Mouse (Mus musculus) ES-Bruce4 (cell line): ENCODE results near the gene Ddx3x. TPM values are rescaled to one million over a fixed set of nuclear protein-coding genes. Genes with fewer than 3 reads are reported as not detected.
A peak's percentile ranks its signal among the peaks of the same experiment; 100 is the strongest.
"Not testable (repeated sequence)": the region's sequence is repeated elsewhere in the genome, so short reads cannot be mapped to it uniquely, and the experiment has no call there.

Experiments used
- H3K27ac ChIP-seq: 2 replicates; pipeline ENCODE4 v1.5.1; 2012; ENCODE audit warnings: low read length, inconsistent platforms; ENCODE audit not compliant: insufficient read depth
- H3K27me3 ChIP-seq: 2 replicates; pipeline ENCODE4 v1.6.1; 2012; ENCODE audit warnings: mild to moderate bottlenecking, low read length, inconsistent platforms; ENCODE audit not compliant: control insufficient read depth, poor library complexity, insufficient read depth, severe bottlenecking
- H3K36me3 ChIP-seq: 2 replicates; pipeline ENCODE4 v1.6.1; 2012; ENCODE audit warnings: inconsistent platforms, mild to moderate bottlenecking, low read length, moderate library complexity; ENCODE audit not compliant: control insufficient read depth, poor library complexity, insufficient read depth, severe bottlenecking
- H3K4me1 ChIP-seq: one replicate; pipeline ENCODE4 v1.8.1; 2011; ENCODE audit warnings: low read length; ENCODE audit not compliant: control insufficient read depth, insufficient read depth
- H3K4me3 ChIP-seq: 2 replicates; pipeline ENCODE4 v1.5.1; 2011; ENCODE audit warnings: low read depth, mild to moderate bottlenecking, low read length
- H3K9ac ChIP-seq: 2 replicates; pipeline ENCODE4 v1.6.1; 2012; ENCODE audit warnings: low read depth, mild to moderate bottlenecking, inconsistent platforms; ENCODE audit not compliant: poor library complexity, severe bottlenecking
- H3K9me3 ChIP-seq: replicated peaks from 2 replicates; pipeline ENCODE4 v1.6.1; 2012; ENCODE audit warnings: mild to moderate bottlenecking, low read length, inconsistent platforms; ENCODE audit not compliant: control insufficient read depth, poor library complexity, insufficient read depth, severe bottlenecking
- CTCF ChIP-seq: IDR thresholded peaks from one replicate; pipeline ENCODE4 v1.8.1; 2011; ENCODE audit warnings: low read depth, low read length
- EP300 ChIP-seq: IDR thresholded peaks from 2 replicates; pipeline ENCODE4 v1.6.1; 2011; ENCODE audit warnings: low read depth, low read length; ENCODE audit not compliant: insufficient read depth
- POLR2A ChIP-seq: IDR thresholded peaks from one replicate; pipeline ENCODE4 v1.8.1; 2011; ENCODE audit warnings: low read length; ENCODE audit not compliant: insufficient read depth
- polyA plus RNA-seq: library from polyadenylated mRNA; stranded (reverse); fragments of >200 nt; gene quantifications from 2 replicates; pipeline ENCODE4 v1.2.4, GENCODE M21; 2011; ENCODE audit warnings: low read depth; ENCODE audit not compliant: missing spikeins, insufficient read depth, insufficient read length

Gene Ddx3x
- polyA plus RNA-seq = 453 and 486 TPM in 2 replicates

- no peaks in the 10 kb centered on the region for H3K9me3 ChIP-seq
- peaks cover 1% of the 10 kb centered on the region for H3K4me1 ChIP-seq
- TF ChIP-seq POLR2A = peak; percentile 91
- TF ChIP-seq EP300 = 0 out of 2 replicates have a peak, but pooled peaks have one; percentile 49
- TF ChIP-seq CTCF = no peak
- H3K4me3 ChIP-seq = peak within 1 kb of the TSS; percentile 100
- peaks cover 17% of the 10 kb centered on the region for H3K36me3 ChIP-seq
- H3K27ac ChIP-seq = peak within 1 kb of the TSS; percentile 97
- no peaks in the 10 kb centered on the region for H3K27me3 ChIP-seq
- H3K9ac ChIP-seq = peak within 1 kb of the TSS; percentile 99
Measured at GRCm38 (mm10) chrX:13280409-13281328, at the start of gene Ddx3x. Gene Ddx3x, plus strand, starts transcription at chrX:13280970.

- no peak for TF ChIP-seq EP300
- TF ChIP-seq CTCF = no peak
- TF ChIP-seq POLR2A = no peak
- Histone ChIP-seq H3K27me3 (no peaks in the 10 kb centered on the region), H3K27ac (peak overlapping the region; percentile 78), H3K36me3 (no peaks in the 10 kb centered on the region), H3K9ac (peak overlapping the region; percentile 71), H3K9me3 (no peaks in the 10 kb centered on the region), H3K4me3 (peak overlapping the region; percentile 33), H3K4me1 (no peaks in the 10 kb centered on the region)
Measured at GRCm38 (mm10) chrX:13231243-13231642, 49.5 kb upstream of the Ddx3x start.

- H3K9ac ChIP-seq, H3K36me3 ChIP-seq, H3K4me1 ChIP-seq, H3K4me3 ChIP-seq, H3K27ac ChIP-seq, H3K9me3 ChIP-seq, H3K27me3 ChIP-seq: not testable (repeated sequence)
Measured at GRCm38 (mm10) chrX:13232834-13233233, 47.9 kb upstream of the Ddx3x start.

DNA sequence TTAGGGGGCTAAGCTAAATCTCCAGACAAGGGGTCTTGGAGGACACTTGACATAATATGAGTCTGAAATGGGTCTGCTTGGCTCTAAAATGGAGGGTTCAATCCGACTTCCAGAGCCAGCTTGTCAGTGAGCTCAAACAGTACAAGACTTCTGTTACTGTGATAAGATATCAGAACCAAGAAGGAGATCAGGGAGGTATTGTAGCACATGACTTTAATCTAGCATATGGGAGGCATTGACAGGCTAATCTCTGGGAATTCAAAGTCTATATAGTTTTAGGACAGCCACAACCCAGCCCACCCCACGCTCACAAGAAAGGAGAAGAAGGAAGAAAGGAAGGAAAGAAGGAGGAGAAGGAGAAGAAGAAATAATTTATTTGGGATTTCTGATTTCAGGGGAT is 47.1 kb upstream of the Ddx3x start:
- no peaks in the 10 kb centered on the region for H3K9me3 ChIP-seq
- peak overlapping the region; percentile 44; the same call in 1 of the 2 replicates for H3K27ac ChIP-seq
- H3K4me3 ChIP-seq = no peak overlapping the region
- H3K27me3 ChIP-seq = no peaks in the 10 kb centered on the region
- no peaks in the 10 kb centered on the region for H3K4me1 ChIP-seq
- TF ChIP-seq CTCF (no peak), POLR2A (no peak), EP300 (no peak)
- no peak overlapping the region for H3K9ac ChIP-seq
- H3K36me3 ChIP-seq = no peaks in the 10 kb centered on the region

- TF ChIP-seq CTCF = no peak
- no peak for TF ChIP-seq EP300
- TF ChIP-seq POLR2A = no peak
- H3K9me3 ChIP-seq = no peaks in the 10 kb centered on the region
- no peaks in the 10 kb centered on the region for H3K36me3 ChIP-seq
- H3K27me3 ChIP-seq = no peaks in the 10 kb centered on the region
- H3K9ac ChIP-seq = no peak overlapping the region
- no peak overlapping the region for H3K4me3 ChIP-seq
- no peak overlapping the region for H3K27ac ChIP-seq
- H3K4me1 ChIP-seq = peaks cover 5% of the 10 kb centered on the region
Measured at GRCm38 (mm10) chrX:13234709-13235108, 46.1 kb upstream of the Ddx3x start.

DNA sequence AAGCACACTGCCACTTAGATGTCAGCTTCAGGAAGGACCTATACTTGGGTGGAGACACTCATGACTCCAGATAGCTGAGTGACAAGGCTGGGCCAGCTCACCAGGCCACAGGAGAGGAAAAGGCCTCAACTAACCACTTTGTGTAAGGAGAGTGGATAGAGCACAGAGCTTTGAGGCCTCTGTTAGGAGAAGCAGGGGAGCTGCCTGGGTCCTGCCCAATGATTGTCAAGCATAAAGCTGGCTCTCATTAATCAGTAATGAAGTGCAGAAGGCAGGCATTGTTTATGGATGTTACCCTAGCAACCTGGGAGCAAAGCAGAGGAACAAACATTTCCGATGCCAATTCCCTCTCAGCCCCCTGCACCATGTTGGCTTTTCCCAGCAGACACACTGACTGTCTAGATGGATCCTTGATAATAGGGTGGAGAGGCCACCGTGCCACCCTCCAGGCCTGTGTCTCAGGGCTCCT is 44.6 kb upstream of the Ddx3x start:
- Histone ChIP-seq H3K27me3 (no peaks in the 10 kb centered on the region), H3K27ac (no peak overlapping the region), H3K36me3 (no peaks in the 10 kb centered on the region), H3K9ac (no peak overlapping the region), H3K4me1 (peaks cover 6% of the 10 kb centered on the region), H3K9me3 (no peaks in the 10 kb centered on the region), H3K4me3 (no peak overlapping the region)
- TF ChIP-seq POLR2A (no peak), CTCF (no peak), EP300 (no peak)
